Mouse (Mus musculus) neural tube, embryonic 12.5 days (tissue): Measurements from ENCODE around the gene Ptafr. TPM values are rescaled to one million over a fixed set of nuclear protein-coding genes. Genes with fewer than 3 reads are reported as not detected.

Experiments used
- ATAC-seq: fragments of 200-750 bp; cut with Nextera tagmentation; 2 replicates; pipeline ENCODE4 v1.8.0; 2017; ENCODE audit warnings: low read depth, mild to moderate bottlenecking, moderate TSS enrichment, moderate library complexity; ENCODE audit not compliant: low FRiP score
- H3K27ac ChIP-seq: fragments of 300-500 bp; sonication (generic); 2 replicates; pipeline ENCODE4 v1.5.1; 2016
- H3K27me3 ChIP-seq: fragments of 300-500 bp; sonication (generic); replicated peaks from 2 replicates; pipeline ENCODE4 v1.6.1; 2016; ENCODE audit warnings: mild to moderate bottlenecking
- H3K36me3 ChIP-seq: fragments of 300-500 bp; sonication (generic); 2 replicates; pipeline ENCODE4 v1.6.1; 2016; ENCODE audit warnings: mild to moderate bottlenecking
- H3K4me1 ChIP-seq: fragments of 300-500 bp; sonication (generic); 2 replicates; pipeline ENCODE4 v1.6.1; 2016
- H3K4me2 ChIP-seq: fragments of 300-500 bp; sonication (generic); replicated peaks from 2 replicates; pipeline ENCODE4 v1.6.1; 2016; ENCODE audit warnings: mild to moderate bottlenecking
- H3K4me3 ChIP-seq: fragments of 300-500 bp; sonication (generic); 2 replicates; pipeline ENCODE4 v1.5.1; 2016
- H3K9ac ChIP-seq: fragments of 300-500 bp; sonication (generic); 2 replicates; pipeline ENCODE4 v1.6.1; 2016; ENCODE audit warnings: mild to moderate bottlenecking
- H3K9me3 ChIP-seq: fragments of 300-500 bp; sonication (generic); 2 replicates; pipeline ENCODE4 v1.6.1; 2016; ENCODE audit warnings: mild to moderate bottlenecking
- WGBS: fragments of 180-500 bp; shearing (Covaris S2); methylation state at CpG from one replicate; pipeline ENCODE4 v1.1.7; 2016; 5-methylcytosine and 5-hydroxymethylcytosine counted together
- polyA plus RNA-seq: library from polyadenylated mRNA; unstranded; fragments of >200 nt; fragmentation: Nextera tagmentation; extraction: Ambion mirVana; gene quantifications from 2 replicates; pipeline ENCODE4 v1.2.1, GENCODE M21; 2016

Gene Ptafr
- polyA plus RNA-seq, 1 experiment from 2014 or later, result 0.66 TPM

DNA sequence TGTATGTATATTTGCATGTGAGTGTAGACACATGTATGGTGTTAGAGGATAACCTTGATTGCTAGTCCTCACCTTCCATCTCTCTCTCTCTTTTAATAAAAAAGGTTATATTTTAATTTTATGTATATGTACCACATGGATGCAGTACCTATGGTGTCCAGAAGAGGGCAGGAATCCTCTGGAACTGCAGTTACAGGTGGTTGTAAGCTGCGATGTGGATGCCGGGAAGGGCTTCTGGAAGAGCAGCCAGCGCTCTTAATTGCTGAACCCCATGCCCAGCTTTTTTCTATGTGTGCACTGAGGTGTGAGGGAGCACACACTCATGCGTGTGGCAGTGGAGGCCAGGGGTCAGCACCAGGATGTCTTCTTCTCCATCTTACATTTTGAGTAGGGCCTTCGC is 5.2 kb downstream of the Ptafr start:
- no peaks in the 10 kb centered on the region for H3K27me3 ChIP-seq
- no peaks in the 10 kb centered on the region for H3K9me3 ChIP-seq
- H3K4me1 ChIP-seq, result no peaks in the 10 kb centered on the region
- no peak overlapping the region for H3K4me3 ChIP-seq
- no peaks in the 10 kb centered on the region for H3K36me3 ChIP-seq
- no peak overlapping the region for H3K4me2 ChIP-seq
- WGBS, result 87% methylated on average over 5 of the region's 5 CpGs
- no peak for ATAC-seq
- no peak overlapping the region for H3K9ac ChIP-seq
- H3K27ac ChIP-seq, result no peak overlapping the region

DNA sequence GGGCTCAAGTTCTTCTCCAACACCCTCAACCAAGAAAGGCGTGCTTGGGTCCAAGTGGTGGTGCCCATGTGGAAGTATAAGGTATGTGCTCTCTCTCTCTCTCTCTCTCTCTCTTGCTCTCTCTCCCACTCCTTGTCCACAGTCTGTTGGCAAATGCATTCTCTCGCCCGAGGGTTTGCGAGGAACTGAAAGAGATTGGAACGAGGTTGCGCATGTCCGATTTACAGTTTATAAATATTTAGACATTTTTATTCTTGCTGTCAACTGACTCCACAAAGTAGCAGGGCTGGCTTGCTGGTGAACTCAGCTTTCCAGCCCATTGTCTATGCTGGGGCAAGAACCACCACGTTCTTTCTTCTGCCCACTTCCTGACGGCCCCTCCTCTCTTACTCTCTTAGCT is 7.3 kb downstream of the Ptafr start:
- H3K4me2 ChIP-seq, result no peak overlapping the region
- WGBS, result 89% methylated on average over 9 of the region's 9 CpGs
- H3K9ac ChIP-seq, result no peak overlapping the region
- no peak overlapping the region for H3K27ac ChIP-seq
- H3K27me3 ChIP-seq, result no peaks in the 10 kb centered on the region
- no peaks in the 10 kb centered on the region for H3K9me3 ChIP-seq
- H3K4me3 ChIP-seq, result no peak overlapping the region
- no peak for ATAC-seq
- H3K4me1 ChIP-seq, result no peaks in the 10 kb centered on the region
- H3K36me3 ChIP-seq, result no peaks in the 10 kb centered on the region

DNA sequence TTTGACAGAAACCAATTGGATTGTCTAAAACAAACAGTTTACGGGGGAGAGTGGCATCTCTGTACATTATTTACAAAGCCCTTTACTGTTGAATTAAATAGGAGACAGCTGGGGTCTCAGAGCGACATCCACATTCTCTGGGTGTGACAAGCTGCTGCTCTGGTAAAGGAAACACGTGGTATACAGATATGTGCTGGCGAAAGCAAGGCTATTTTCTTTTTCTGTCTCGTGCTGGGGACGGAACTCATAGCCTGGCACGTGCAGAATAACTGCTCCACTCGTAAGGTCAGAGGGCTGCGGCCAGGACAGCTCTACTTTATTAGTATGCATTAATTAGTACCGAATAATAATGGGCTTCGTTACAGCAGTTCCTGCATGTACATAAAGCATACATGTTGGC is 9.5 kb downstream of the Ptafr start:
- Histone ChIP-seq H3K4me3 (no peak overlapping the region), H3K4me1 (no peaks in the 10 kb centered on the region), H3K36me3 (no peaks in the 10 kb centered on the region), H3K9ac (no peak overlapping the region), H3K4me2 (no peak overlapping the region), H3K27ac (no peak overlapping the region), H3K9me3 (no peaks in the 10 kb centered on the region), H3K27me3 (no peaks in the 10 kb centered on the region)
- 73% methylated on average over 11 of the region's 11 CpGs for WGBS
- no peak for ATAC-seq

DNA sequence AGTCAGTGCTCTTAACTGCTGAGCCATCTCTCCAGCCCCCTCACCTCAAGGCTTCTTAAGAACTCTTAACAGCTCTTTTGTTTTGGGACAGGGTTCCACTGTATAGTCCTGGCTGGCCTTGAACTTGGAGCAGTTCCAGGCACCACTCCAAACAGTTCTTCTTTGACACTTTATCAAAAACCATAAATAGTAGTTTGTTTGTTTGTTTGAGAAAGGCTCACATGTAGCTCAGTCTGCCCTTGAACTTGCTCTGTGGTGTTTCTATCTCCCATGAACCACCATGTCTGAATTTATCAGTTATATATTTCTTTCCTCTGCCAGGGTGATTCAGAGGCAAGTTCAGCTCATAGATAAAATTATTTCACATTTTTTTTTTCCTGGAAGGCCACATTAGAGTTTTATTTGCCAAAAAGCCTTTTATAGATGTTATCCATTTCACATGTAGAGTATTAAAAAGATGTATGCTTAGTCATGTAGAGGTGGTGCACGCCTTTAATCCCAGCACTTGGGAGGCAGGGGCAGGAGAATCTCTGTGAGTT is 11.0 kb downstream of the Ptafr start:
- Histone ChIP-seq H3K27ac (no peak overlapping the region), H3K4me2 (no peak overlapping the region), H3K9ac (no peak overlapping the region), H3K27me3 (no peaks in the 10 kb centered on the region), H3K9me3 (no peaks in the 10 kb centered on the region), H3K36me3 (no peaks in the 10 kb centered on the region), H3K4me1 (no peaks in the 10 kb centered on the region), H3K4me3 (no peak overlapping the region)
- ATAC-seq, result no peak
- WGBS, result 91% methylated on average over 1 of the region's 1 CpGs

DNA sequence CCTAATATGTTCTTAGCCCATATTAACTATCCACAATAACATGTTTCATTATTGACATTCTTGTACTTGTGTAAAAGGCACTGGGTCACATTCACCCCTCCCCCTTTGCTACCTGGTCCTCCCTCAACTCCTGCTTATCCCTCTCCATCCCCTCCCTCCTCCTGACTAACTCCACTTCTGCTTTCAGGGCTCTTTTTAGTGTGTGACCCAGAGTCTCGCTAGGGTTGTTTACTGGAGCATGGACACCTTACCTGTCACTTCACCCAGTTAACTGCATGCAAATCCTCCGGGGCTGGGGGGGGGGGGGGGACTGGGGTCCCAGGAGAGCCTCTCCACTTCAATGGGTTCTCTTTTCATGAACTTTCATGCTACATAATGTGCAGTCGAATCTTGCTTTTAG is 19.9 kb downstream of the Ptafr start:
- no peaks in the 10 kb centered on the region for H3K9me3 ChIP-seq
- no peak overlapping the region for H3K27ac ChIP-seq
- 62% methylated on average over 3 of the region's 3 CpGs for WGBS
- H3K4me1 ChIP-seq, result no peaks in the 10 kb centered on the region
- no peaks in the 10 kb centered on the region for H3K36me3 ChIP-seq
- no peak overlapping the region for H3K4me3 ChIP-seq
- ATAC-seq, result no peak
- H3K9ac ChIP-seq, result no peak overlapping the region
- H3K4me2 ChIP-seq, result no peak overlapping the region
- H3K27me3 ChIP-seq, result no peaks in the 10 kb centered on the region

DNA sequence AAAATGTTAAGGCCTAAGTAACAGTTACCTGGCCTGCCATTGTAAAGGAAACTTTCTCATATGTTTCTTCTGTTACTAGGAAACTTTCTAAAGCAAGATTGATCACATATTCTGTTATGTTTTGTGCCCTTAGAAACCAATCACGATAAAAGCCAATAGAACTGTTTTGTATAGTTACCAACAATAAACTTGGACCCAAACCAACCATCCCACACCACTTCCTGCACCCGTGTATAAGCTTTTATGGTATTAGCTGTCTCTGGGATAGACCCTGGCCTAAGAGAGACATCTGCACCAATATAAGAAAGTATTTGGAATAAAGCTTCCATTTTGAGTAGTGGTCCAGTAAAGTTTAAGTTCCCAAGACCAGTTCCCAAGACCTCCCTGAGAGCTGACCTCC is 21.1 kb downstream of the Ptafr start:
- Histone ChIP-seq H3K9ac (no peak overlapping the region), H3K36me3 (no peaks in the 10 kb centered on the region), H3K27ac (no peak overlapping the region), H3K4me1 (no peaks in the 10 kb centered on the region), H3K4me2 (no peak overlapping the region), H3K27me3 (no peaks in the 10 kb centered on the region), H3K9me3 (no peaks in the 10 kb centered on the region), H3K4me3 (no peak overlapping the region)
- 83% methylated on average over 2 of the region's 2 CpGs for WGBS
- ATAC-seq, result no peak

DNA sequence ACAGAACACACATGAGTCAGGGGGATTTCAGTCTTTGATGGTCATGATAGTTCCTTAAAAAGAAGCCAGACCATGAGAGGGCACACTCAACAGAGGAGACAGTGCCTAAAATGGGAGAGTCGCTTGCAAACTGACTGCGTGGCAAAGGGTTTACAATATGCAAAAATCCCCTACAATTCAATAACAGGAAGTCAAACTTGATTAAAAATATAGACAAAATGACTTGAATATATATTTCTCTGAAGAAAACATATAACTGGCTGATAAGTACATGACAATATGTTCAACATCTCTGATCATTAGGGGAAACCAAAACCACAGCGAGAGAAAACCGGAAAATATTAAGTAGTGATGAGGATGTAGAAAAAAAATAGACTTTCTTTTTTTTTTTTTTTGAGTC is 22.4 kb downstream of the Ptafr start:
- Histone ChIP-seq H3K27ac (no peak overlapping the region), H3K4me3 (no peak overlapping the region), H3K4me2 (no peak overlapping the region), H3K36me3 (no peaks in the 10 kb centered on the region), H3K9me3 (no peaks in the 10 kb centered on the region), H3K9ac (no peak overlapping the region), H3K4me1 (no peaks in the 10 kb centered on the region), H3K27me3 (no peaks in the 10 kb centered on the region)
- 96% methylated on average over 4 of the region's 4 CpGs for WGBS
- no peak for ATAC-seq

DNA sequence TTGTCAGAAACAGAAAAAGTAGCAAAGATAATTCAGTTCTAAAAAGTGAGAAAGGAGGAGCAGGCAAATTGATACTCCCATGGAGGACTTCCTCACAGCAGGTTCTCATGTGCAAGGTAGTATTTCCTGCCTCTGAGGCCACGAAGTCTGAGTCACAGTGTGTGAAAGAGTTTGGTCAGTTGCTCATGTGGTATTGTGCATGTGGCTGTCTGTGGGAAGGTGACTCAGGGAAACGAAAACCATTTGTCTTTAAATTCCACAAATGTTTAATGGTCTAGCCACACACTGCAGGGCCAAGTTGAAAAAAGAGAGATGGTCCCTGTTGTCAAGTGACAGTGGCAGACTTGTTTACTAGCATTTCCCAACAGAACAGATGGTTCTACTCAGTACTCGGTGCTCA is 24.6 kb downstream of the Ptafr start:
- Histone ChIP-seq H3K9ac (no peak overlapping the region), H3K27me3 (no peaks in the 10 kb centered on the region), H3K9me3 (no peaks in the 10 kb centered on the region), H3K4me3 (no peak overlapping the region), H3K4me1 (no peaks in the 10 kb centered on the region), H3K4me2 (no peak overlapping the region), H3K36me3 (no peaks in the 10 kb centered on the region), H3K27ac (no peak overlapping the region)
- WGBS, result 79% methylated on average over 3 of the region's 3 CpGs
- ATAC-seq, result no peak

DNA sequence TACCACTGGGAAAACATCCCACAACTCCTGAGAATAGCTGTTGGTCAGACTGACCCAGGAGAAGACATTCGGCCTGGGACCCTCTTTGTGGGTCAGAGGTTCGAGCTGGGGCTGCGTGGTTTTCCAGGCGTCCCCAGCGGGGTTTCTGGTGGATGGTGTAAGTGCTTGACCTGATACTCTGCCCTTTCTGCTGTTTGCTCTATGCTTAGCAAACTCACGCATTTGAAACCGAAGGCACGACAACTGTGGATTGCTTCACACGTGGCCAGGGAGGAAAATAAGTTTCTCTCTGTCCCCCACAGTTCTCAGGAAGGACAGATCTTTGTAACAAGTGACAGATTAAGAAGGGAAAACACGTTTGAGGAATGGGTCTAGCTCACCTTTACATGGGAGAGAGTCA is 26.8 kb downstream of the Ptafr start:
- no peaks in the 10 kb centered on the region for H3K9me3 ChIP-seq
- 86% methylated on average over 10 of the region's 10 CpGs for WGBS
- no peak overlapping the region for H3K27ac ChIP-seq
- H3K9ac ChIP-seq, result no peak overlapping the region
- H3K27me3 ChIP-seq, result no peaks in the 10 kb centered on the region
- no peak for ATAC-seq
- no peaks in the 10 kb centered on the region for H3K36me3 ChIP-seq
- H3K4me1 ChIP-seq, result no peaks in the 10 kb centered on the region
- no peak overlapping the region for H3K4me3 ChIP-seq
- no peak overlapping the region for H3K4me2 ChIP-seq

DNA sequence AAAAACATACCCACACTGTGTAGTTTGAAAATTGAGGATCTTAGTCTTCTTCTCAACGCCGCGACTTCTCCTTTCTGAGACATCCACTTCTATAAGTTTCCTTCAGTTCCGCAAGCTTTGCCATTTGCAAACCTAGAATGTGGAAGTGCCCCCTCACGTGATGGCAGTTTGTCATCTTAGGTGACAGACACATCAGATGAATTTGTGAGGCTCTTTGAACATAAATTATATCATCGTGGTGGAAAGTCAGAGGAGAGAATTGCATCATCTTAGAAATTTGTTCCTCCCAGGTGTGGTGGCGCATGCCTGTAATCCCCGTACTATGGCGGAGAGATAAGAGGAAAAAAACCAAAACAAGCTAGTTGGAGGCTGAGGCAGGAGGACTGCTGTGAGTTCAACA is 29.1 kb downstream of the Ptafr start:
- H3K9me3 ChIP-seq, result no peaks in the 10 kb centered on the region
- no peaks in the 10 kb centered on the region for H3K4me1 ChIP-seq
- no peak for ATAC-seq
- no peak overlapping the region for H3K27ac ChIP-seq
- no peak overlapping the region for H3K4me3 ChIP-seq
- no peaks in the 10 kb centered on the region for H3K27me3 ChIP-seq
- no peak overlapping the region for H3K9ac ChIP-seq
- no peaks in the 10 kb centered on the region for H3K36me3 ChIP-seq
- 94% methylated on average over 9 of the region's 9 CpGs for WGBS
- no peak overlapping the region for H3K4me2 ChIP-seq

DNA sequence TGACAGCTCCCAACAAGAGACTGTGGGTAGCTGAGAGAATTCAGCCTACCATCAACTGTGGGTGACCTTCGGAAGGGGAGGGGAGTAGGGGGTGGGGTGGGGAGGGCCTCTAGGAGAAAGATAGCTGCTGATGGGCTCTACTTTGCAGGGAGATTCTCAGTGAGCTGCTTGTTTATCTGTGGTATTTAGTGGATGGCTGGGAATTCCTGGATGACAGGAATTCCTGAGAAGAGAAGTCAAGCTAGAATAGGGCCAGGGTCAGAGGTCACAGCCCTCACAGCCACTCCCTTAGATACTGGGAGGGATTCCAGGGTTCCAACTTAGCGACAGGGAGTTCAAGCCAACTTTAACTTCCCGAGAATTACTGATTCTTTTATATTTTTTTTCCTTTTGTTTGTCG is 30.3 kb downstream of the Ptafr start:
- H3K4me3 ChIP-seq, result no peak overlapping the region
- H3K4me2 ChIP-seq, result no peak overlapping the region
- no peaks in the 10 kb centered on the region for H3K27me3 ChIP-seq
- H3K36me3 ChIP-seq, result no peaks in the 10 kb centered on the region
- no peak overlapping the region for H3K9ac ChIP-seq
- no peaks in the 10 kb centered on the region for H3K4me1 ChIP-seq
- H3K9me3 ChIP-seq, result no peaks in the 10 kb centered on the region
- 47% methylated on average over 4 of the region's 4 CpGs for WGBS
- H3K27ac ChIP-seq, result no peak overlapping the region
- ATAC-seq, result no peak

DNA sequence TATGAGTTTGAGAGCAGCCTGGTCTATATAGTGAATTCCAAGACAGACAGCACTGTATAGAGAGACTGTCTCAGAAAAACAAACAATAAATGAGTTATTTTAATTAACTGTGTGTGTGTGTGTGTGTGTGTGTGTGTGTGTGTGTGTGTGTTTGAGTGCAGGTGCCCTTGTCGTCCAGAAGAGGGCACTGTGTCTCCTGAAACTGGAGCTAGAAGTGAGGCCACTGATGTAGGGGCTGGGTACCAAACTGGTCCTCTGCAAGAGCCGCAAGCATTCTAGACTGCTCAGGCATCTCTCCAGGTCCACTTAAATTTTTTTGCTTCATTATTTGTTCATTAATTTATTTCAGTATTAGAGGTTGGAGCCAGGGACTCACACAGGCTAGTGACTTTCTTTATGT is 35.0 kb downstream of the Ptafr start:
- ATAC-seq, result no peak
- H3K4me1 ChIP-seq, result no peaks in the 10 kb centered on the region
- H3K9me3 ChIP-seq, result no peaks in the 10 kb centered on the region
- no peak overlapping the region for H3K4me2 ChIP-seq
- H3K27me3 ChIP-seq, result no peaks in the 10 kb centered on the region
- H3K36me3 ChIP-seq, result no peaks in the 10 kb centered on the region
- H3K9ac ChIP-seq, result no peak overlapping the region
- WGBS, result 79% methylated on average over 2 of the region's 2 CpGs
- no peak overlapping the region for H3K4me3 ChIP-seq
- no peak overlapping the region for H3K27ac ChIP-seq

DNA sequence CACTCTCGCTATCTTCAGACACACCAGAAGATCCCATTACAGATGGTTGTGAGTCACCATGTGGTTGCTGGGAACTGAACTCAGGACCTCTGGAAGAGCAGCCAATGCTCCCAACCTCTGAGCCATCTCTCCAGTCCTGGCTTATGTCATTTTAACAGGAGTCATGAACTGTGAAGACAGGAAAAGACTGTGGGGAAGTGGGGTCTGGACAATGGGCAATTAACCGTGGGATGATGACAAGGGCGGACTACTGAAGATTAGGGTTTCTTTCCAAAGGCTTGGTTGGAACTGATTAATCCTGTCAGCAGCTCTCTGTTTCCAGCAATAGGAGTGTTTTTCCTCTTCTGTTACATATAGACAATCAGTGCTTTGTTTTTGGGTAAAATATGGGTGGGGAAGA is 35.9 kb downstream of the Ptafr start:
- 89% methylated on average over 3 of the region's 3 CpGs for WGBS
- no peak overlapping the region for H3K9ac ChIP-seq
- no peak for ATAC-seq

More for the DNA sequence above, 35.9 kb downstream of the Ptafr start:
- Histone ChIP-seq H3K27me3 (no peaks in the 10 kb centered on the region), H3K9me3 (no peaks in the 10 kb centered on the region), H3K27ac (no peak overlapping the region), H3K4me2 (no peak overlapping the region), H3K36me3 (no peaks in the 10 kb centered on the region), H3K4me1 (no peaks in the 10 kb centered on the region), H3K4me3 (no peak overlapping the region)
